Mouse (Mus musculus) cerebellum, adult 8-10 months (tissue): Measurements from ENCODE around the gene Lrp6.
A peak's percentile ranks its signal among the peaks of the same experiment; 100 is the strongest.

Source experiments
- DNase-seq: peaks from one replicate; pipeline ENCODE4 v3.0.0; 2022

Lrp6 gene

DNA sequence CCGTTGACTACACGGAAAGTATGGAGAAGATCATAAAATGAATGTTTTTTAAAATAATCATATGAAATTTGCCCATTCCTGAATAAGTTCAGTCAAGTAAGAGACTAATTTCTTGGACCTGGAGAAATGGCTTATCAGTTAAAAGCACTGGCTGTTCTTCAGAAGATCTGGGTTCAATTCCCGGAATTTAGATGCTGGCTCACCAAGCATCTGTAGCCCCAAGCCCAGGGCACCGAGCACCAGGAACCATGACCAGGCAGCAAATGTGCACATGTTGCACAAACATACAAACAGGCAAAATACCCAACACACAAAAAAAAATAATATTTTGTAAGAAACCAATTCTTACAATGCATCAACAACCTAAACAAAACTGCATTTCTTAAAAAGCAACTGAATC, 37.4 kb downstream of the Lrp6 start:
- DNase-seq: no peak

DNA sequence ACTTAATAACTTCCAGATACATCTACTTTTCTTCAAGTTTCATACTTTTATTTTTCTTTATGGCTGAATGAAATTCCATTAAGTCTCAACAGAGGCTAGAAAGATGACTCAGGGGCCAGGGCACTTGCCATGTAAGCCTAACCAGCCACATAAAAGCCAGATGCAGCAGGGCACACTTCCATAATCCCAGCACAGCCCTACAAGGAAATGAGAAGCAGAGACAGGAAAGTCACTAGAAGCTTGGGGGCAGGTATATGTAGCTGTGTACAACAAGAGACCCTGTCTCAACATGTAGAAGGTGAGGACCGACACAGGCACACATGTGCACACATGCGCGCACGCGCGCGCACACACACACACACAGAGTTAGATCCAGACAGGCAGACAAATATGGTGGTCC, 38.4 kb downstream of the Lrp6 start:
- DNase-seq: no peak

DNA sequence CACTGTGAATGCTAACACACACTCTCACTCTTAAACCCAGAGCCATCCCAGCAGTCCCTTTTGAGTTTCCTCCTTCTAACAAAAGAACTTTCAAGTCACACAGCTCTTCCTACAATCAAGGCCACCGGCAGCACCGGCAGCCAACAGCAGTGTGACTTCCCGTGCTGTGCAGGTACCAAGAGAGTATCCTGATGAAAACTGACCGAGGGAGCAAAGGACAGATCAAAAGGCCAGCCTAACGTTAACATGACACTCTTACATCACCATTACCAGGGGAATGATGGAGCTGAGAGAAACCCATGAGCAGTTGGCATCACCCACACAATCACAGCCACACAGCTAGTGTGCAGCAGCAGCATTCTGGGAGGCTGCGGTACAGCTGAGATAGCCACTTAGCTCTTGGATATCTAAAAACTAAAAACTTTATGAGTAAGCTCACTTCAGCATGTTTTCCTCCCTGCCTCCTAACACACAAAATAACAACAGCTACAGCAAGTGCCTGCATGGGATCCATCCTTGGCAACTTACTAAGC, 39.1 kb downstream of the Lrp6 start:
- no peak for DNase-seq

DNA sequence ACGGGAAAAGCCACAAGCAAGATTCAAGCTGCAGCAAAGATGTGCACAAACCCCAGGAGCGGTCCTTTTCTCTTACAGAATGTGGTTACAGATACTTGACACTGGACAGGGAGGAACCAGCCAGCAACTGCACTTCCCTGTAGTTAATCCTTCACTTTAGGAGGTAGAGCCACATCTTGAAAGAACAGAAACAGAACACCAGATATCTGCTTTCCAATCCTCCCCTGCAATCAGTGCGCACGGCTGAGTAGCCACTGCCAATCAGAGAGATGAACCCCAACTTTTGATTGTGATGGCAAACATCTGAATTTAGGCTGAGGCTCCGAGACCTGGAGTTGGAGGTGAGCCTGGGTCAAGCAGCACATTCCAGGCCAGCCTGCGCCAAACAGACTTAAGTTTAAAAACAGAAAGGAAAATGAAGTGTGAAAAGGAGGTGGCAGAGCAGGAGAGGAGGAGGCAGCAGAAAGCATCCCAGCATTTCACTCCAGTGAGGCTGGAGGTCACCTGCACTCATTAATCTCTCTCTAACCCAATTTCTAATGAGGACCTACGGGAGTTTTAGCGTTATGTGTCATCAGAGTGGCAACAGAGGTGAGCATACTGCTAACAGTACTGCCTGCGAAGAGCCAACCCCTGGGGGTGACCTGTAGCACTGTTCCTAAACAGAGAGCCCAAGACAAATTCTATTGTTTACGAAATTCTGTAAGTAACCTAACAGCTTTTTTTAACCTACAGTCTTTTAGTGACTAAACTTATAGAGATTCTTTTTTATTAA, 39.8 kb downstream of the Lrp6 start:
- no peak for DNase-seq

GRCm38 (mm10) chr6:134526275-134526674, 40.5 kb downstream of the Lrp6 start:
- DNase-seq: no peak

- DNase-seq: no peak
Observed at GRCm38 (mm10) chr6:134521411-134521810, 45.4 kb downstream of the Lrp6 start.

- no peak for DNase-seq
Observed at GRCm38 (mm10) chr6:134520821-134521220, 45.9 kb downstream of the Lrp6 start.

DNA sequence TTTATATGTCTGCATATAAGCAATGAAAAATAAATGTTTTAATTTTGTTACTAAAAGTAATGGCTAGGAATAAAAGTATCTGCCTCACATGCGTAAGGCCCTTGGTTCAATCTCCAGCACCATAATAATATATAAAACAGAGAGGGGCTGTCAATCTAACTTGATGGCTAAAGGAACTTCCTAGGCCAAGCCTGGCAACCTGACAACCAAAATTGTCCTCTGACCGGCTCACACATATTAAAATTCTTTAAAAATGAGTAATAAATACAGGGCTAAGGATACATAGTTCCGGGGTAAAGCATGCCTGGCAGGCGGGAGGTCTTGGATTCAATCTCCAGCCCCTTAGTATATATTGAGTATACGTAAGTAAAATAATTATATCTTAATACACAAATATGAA, 48.3 kb downstream of the Lrp6 start:
- no peak for DNase-seq

DNA sequence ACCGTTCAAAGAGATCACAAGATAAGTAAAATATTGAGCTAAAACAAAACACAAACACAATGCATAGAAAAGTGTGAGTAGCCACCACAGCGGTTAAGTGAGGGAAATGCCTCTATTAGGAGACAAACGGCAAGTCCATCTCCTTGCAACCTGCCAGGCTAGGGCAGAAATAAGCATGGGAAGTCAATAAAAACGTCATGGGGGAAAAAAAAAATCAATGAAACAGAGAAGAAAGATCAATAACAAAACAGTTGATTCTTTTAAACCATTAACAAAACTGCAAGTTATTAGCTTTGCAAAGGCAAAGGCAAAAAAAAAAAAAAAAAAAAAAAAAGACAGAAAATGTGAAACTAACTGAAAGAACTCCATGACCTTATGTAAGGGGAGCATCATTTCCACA, 49.6 kb downstream of the Lrp6 start:
- DNase-seq: no peak

GRCm38 (mm10) chr6:134515416-134515815, 51.3 kb downstream of the Lrp6 start:
- no peak for DNase-seq

GRCm38 (mm10) chr6:134513896-134514510, 52.8 kb downstream of the Lrp6 start:
- DNase-seq: no peak

GRCm38 (mm10) chr6:134513011-134513410, 53.8 kb downstream of the Lrp6 start:
- no peak for DNase-seq

DNA sequence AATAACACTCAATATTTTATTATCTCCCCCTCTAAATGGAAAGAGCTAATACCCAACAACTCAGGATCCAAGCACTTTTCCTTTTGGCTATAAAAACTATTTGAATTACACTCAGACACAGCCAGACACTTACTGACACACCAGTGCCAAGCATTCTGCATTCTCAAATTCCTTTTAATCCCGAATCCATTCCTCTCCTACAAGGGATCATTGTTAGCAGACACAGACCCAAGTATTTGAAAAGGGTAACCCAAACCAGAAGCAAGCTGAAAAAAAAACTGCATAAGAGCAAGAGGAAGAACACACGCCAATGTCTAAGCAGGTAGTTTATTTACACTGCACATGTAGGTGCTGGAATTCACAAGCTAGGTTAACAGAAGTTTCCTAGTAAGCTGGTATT, 54.3 kb downstream of the Lrp6 start:
- DNase-seq: no peak

DNA sequence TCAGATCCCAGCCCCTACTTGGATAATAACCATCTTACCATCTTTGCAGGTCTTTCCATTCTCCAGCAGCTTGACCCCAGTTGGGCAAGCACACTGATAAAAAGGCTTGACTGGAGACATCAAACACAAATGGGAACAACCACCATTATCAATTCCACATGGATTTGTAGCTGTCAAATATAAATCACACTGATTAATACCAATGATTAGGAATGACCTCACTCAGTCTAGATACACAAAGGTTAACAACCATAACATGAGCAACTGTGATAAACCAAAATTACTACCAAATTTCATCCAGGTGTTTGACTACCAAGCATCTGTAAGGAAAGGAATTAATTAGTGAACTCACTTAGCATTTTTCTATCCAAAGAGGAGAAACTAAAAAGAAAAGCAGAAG, 55.6 kb downstream of the Lrp6 start:
- DNase-seq: no peak

DNA sequence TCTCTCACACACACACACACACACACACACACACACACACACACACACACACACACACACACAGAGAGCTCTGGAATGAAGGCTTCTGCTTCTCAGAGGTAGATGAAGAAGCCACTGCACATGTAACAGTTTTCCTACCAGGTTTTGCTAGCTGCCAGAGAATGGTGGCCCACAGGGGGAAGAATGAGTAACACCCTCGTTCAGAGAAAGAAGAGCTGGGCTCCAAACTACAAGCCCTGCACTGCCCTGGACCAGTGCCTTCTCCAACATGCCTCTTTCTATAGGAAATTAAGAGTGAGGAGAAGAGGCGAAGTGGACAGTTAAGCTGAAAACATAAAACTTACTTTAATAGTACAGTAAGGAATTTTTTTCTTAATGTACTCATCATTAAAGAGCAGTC, 56.5 kb downstream of the Lrp6 start:
- DNase-seq: no peak

- DNase-seq: no peak
Observed at GRCm38 (mm10) chr6:134509731-134510226, 57.0 kb downstream of the Lrp6 start.

DNA sequence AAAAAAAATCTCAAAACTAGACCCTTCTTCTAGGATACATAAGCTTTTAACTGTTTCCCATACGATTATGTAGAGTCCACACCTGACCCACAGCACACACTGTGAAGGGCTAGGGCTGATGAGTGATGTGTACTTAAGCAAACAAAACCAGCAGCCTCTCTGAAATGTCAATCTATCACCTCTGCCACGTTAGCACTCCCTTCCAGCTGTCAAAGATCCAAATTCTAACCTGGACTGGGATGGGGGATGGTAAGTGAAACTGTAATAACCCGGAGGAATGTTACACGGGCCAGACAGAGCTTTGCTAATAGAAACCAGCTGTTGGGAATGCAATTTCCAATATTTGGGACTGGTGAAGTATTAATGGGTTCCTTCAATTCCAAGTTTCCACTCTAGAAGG, 61.9 kb downstream of the Lrp6 start:
- no peak for DNase-seq

DNA sequence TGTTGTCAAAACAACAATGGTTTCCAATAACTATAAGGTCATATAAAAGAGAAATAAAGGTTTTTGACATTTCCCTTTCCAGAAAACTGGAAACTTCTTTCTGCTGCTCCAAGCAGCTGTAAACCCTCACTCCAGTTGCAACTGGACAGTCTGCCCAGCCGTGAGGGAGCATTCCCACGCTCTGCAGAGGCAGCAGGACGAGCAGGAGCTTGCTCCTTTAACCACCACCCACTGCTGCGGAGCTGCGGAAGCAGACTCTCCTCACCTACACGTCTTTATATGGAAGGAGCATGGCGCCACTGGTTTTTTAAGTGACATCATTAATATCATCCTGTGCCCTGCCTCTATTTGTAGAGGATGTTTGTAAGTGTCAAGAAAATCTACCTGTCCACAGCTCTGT, 64.4 kb downstream of the Lrp6 start:
- no peak for DNase-seq

DNA sequence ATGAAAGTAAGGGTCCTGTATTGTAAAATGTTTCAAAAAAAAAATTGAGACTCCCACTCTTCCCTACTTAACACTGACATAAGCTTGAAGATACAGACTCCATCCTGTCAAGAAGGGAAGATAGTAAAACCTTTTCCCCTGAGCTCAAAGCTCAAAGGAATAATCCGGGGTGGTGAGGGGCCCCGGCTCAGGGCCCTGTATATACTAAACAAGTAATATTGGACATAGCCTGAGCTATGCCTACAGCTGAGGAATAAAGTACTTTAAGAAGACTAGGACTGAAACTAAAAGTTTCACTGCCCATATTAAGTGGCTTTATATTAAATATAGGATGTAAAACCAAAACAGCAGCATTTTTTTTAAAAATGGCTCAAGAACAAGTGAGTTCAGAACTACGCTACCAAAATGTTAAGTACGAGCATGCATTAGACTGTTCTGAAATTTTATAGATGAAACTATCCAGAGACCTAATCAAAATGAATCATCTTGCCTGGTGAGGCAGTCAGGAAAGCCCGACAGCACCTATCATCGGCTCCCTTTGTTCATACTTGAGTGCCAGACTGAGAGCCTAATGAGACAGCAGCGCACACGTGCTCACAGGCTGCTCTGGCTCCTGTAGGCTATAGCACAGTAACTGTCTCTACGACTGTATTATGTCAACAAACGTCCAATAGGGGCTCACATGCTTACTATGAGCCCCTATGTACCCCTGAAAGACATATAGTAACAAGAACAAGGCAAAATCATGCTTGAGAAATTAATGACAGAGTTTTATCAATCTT, 66.2 kb downstream of the Lrp6 start:
- no peak for DNase-seq

GRCm38 (mm10) chr6:134499089-134499488, 67.7 kb downstream of the Lrp6 start:
- DNase-seq: no peak

DNA sequence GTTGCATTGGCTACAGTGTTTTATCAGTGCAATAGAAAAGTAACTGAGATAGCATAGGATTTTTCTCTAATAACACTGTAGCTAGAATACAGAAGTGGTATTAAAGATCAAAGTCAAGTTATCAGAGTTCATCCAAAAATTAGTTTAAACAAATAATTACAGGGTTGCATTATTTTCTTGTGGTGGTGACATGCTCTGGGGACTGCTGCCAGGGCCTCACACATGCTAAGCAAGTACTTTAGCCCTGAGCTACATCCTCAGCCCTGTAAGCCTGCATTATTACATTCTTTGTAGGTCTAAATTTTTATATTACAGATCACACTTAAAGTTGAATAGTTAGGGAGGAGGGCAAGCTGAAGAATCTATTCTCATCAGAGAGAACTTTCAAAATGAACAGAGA, 68.2 kb downstream of the Lrp6 start:
- no peak for DNase-seq

- DNase-seq: peak; percentile 20
Observed at GRCm38 (mm10) chr6:134494828-134495698, 71.7 kb downstream of the Lrp6 start.

GRCm38 (mm10) chr6:134489637-134490036, 77.1 kb downstream of the Lrp6 start:
- DNase-seq: no peak
